Mouse (Mus musculus) kidney, adult 2 months (tissue): ENCODE measurements at regions not wholly inside any gene's neighbourhood (a gene's known extent, or its start where the extent isn't known, plus 50 kb on each side); places are given as distances from the start of the nearest gene placed in this dataset.

Source experiments
- CTCF ChIP-seq: fragments of 200-500 bp; conservative IDR thresholded peaks from 2 replicates; pipeline ENCODE4 v1.5.1; 2011; ENCODE audit warnings: low read depth, mild to moderate bottlenecking, control low read depth, low read length, moderate library complexity, mixed read lengths; ENCODE audit not compliant: insufficient read depth, insufficient read length
- POLR2A ChIP-seq: fragments of 200-500 bp; IDR thresholded peaks from one replicate; pipeline ENCODE4 v1.6.1; 2011; ENCODE audit warnings: low read depth, low read length, control low read depth

DNA sequence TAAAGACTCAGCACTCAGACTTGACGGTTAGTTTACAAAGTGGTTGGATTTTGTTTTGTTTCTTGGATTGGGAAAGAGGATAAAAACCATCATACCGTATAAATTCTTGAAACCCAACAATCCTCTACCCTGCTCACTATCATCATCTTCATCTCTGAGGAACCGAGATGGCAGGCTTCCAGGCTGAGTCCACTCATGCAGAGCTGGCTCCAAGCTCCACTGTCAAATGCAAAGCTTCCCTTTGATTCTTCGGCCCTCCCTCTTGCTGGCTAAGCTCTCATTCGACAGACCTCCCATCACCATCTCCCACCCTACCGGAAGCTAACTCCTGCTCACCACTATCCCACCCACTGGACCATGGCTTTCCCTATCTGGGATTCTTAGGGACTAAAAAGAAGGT lies 184.6 kb upstream of the Hnrnpa3 start:
- TF ChIP-seq POLR2A (no peak), CTCF (no peak)
